Mouse (Mus musculus): ENCODE results near the gene Mvb12b. TPM values are rescaled to one million over a fixed set of nuclear protein-coding genes. Genes with fewer than 3 reads are reported as not detected.

Gene Mvb12b
- total and polyA plus RNA-seq, 3 experiments, result 22.8 to 23.3 TPM; not detected in 1

DNA sequence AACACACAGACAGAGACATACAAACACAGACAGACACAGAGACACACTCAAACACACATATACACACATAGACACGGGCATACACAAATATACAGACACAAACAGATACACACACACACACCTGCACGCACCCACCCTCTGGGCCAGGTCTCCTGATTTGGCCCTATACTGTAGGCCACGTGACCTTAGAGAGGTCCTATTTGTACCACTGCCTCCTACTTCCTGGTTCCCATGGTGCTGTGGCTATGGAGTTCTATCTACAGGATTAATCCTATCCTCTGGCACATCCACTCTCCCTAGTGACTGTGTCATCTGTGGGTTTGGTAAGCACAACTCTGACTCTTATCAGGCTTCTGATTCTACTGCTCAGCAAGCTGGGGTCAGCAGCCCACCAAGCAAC lies 67.3 kb downstream of the Mvb12b start:
- H3K36me3 ChIP-seq (ENCODE audit: control insufficient read depth in 1 of 2, insufficient read depth in 2 of 2, low read length in 2 of 2), result no peaks in the 10 kb centered on the region
- TF ChIP-seq BHLHE40 (IDR thresholded peaks at IDR 0.05; ENCODE audit: borderline replicate concordance, low read depth, low read length) (no peak), NRF1 (IDR thresholded peaks at IDR 0.05; ENCODE audit: insufficient read depth, low read depth, low read length, poor library complexity, severe bottlenecking) (no peak), CTCF (IDR thresholded peaks at IDR 0.05 in 2 of 3, conservative IDR thresholded peaks at IDR 0.05 in 1 of 3; ENCODE audit: control insufficient read depth in 1 of 3, insufficient read depth in 1 of 3, low read depth in 2 of 3, low read length in 3 of 3, poor library complexity in 1 of 3, severe bottlenecking in 1 of 3) (no peak), CHD2 (IDR thresholded peaks at IDR 0.05; ENCODE audit: low read length) (no peak), MAFK (IDR thresholded peaks at IDR 0.05; ENCODE audit: borderline replicate concordance, low read depth, low read length) (no peak), MXI1 (IDR thresholded peaks at IDR 0.05; ENCODE audit: low read depth, low read length) (no peak), MAZ (IDR thresholded peaks at IDR 0.05; ENCODE audit: low read depth, low read length) (no peak), TCF12 (IDR thresholded peaks at IDR 0.05; ENCODE audit: low read depth, low read length) (no peak), ZKSCAN1 (IDR thresholded peaks at IDR 0.05; ENCODE audit: low read depth, low read length) (no peak), ETS1 (IDR thresholded peaks at IDR 0.05; ENCODE audit: low read depth, low read length) (no peak), ELF1 (IDR thresholded peaks at IDR 0.05; ENCODE audit: low read depth, low read length) (no peak), RAD21 (IDR thresholded peaks at IDR 0.05; ENCODE audit: low read depth, low read length) (no peak), EP300 (IDR thresholded peaks at IDR 0.05; ENCODE audit: low read depth in 1 of 2, low read length in 2 of 2) (no peak), ZC3H11A (IDR thresholded peaks at IDR 0.05; ENCODE audit: low read depth, low read length) (no peak), CHD1 (IDR thresholded peaks at IDR 0.05; ENCODE audit: low read depth, low read length) (no peak)

DNA sequence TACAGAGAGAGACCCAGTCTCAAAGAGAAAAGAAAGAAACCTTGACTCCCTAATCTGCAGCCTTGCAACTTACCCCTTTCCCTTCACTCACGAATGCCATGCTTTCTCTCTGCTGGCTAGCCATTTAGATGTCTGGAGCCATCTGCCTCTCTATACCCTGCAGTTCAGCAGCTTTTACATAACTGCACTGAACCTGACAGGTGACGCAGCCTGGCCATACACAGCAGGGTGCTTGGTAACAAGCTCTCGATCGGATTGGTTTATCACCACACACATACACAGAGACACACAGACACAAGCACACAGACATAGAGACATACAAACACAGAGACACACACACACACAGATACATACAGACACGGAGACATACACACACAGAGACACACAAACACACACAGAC lies 67.7 kb downstream of the Mvb12b start:
- no peak for DNase-seq (ENCODE audit: low read depth, low spot score)
- no peaks in the 10 kb centered on the region for H3K36me3 ChIP-seq (ENCODE audit: control insufficient read depth in 1 of 2, insufficient read depth in 2 of 2, low read length in 2 of 2)
- H3K9me3 ChIP-seq (replicated peaks; ENCODE audit: insufficient read depth, low read length), result no peaks in the 10 kb centered on the region
- H3K27ac ChIP-seq (ENCODE audit: control insufficient read depth, low read depth, low read length), result no peak overlapping the region
- TF ChIP-seq ZNF384 (IDR thresholded peaks at IDR 0.05; ENCODE audit: low read depth, low read length) (no peak), NELFE (IDR thresholded peaks at IDR 0.05; ENCODE audit: low read depth, low read length) (no peak), RCOR1 (IDR thresholded peaks at IDR 0.05; ENCODE audit: low read depth, low read length) (no peak), USF2 (IDR thresholded peaks at IDR 0.05; ENCODE audit: borderline replicate concordance in 1 of 2, insufficient read depth in 1 of 2, low read depth in 1 of 2, low read length in 2 of 2) (no peak), ZKSCAN1 (IDR thresholded peaks at IDR 0.05; ENCODE audit: low read depth, low read length) (no peak), SMC3 (IDR thresholded peaks at IDR 0.05; ENCODE audit: low read depth, low read length) (no peak), ZMIZ1 (IDR thresholded peaks at IDR 0.05; ENCODE audit: low read depth, low read length) (no peak), MYB (IDR thresholded peaks at IDR 0.05; ENCODE audit: low read depth, low read length) (no peak), POLR2AphosphoS2 (IDR thresholded peaks at IDR 0.05; ENCODE audit: low read length) (no peak), ZC3H11A (IDR thresholded peaks at IDR 0.05; ENCODE audit: low read depth, low read length) (no peak), CHD2 (IDR thresholded peaks at IDR 0.05; ENCODE audit: low read length) (no peak), TCF12 (IDR thresholded peaks at IDR 0.05; ENCODE audit: low read depth, low read length) (no peak), MAZ (IDR thresholded peaks at IDR 0.05; ENCODE audit: low read depth, low read length) (no peak), MEF2A (IDR thresholded peaks at IDR 0.05; ENCODE audit: extremely low read depth, insufficient replicate concordance, low read depth, low read length, poor library complexity, severe bottlenecking) (no peak), GATA1 (IDR thresholded peaks at IDR 0.05; ENCODE audit: low read depth, low read length) (no peak), USF1 (IDR thresholded peaks at IDR 0.05; ENCODE audit: low read depth, low read length) (no peak), CHD1 (IDR thresholded peaks at IDR 0.05; ENCODE audit: low read depth, low read length) (no peak), SIN3A (IDR thresholded peaks at IDR 0.05; ENCODE audit: low read length) (no peak), KAT2A (conservative IDR thresholded peaks at IDR 0.05; ENCODE audit: low read depth, low read length) (no peak)
- H3K4me1 ChIP-seq (ENCODE audit: control insufficient read depth in 1 of 2, insufficient read depth in 2 of 2, low read length in 2 of 2), result no peaks in the 10 kb centered on the region
- H3K27me3 ChIP-seq (ENCODE audit: control insufficient read depth in 1 of 2, insufficient read depth in 2 of 2, low read length in 2 of 2), result no peaks in the 10 kb centered on the region
- no peaks in the 10 kb centered on the region for H3K79me2 ChIP-seq (ENCODE audit: control insufficient read depth, insufficient read depth, low read length, poor library complexity)
- H3K9ac ChIP-seq (ENCODE audit: control insufficient read depth, low read depth, low read length, poor library complexity, severe bottlenecking), result no peak overlapping the region
- H3K4me3 ChIP-seq (ENCODE audit: control insufficient read depth in 1 of 2, insufficient read depth in 1 of 2, low read depth in 2 of 2, low read length in 2 of 2), result no peak overlapping the region

More for the DNA sequence above, 67.3 kb downstream of the Mvb12b start:
- Histone ChIP-seq H3K4me1 (ENCODE audit: control insufficient read depth in 1 of 2, insufficient read depth in 2 of 2, low read length in 2 of 2) (no peaks in the 10 kb centered on the region), H3K9me3 (replicated peaks; ENCODE audit: insufficient read depth, low read length) (no peaks in the 10 kb centered on the region), H3K27ac (ENCODE audit: control insufficient read depth, low read depth, low read length) (no peak overlapping the region), H3K79me2 (ENCODE audit: control insufficient read depth, insufficient read depth, low read length, poor library complexity) (no peaks in the 10 kb centered on the region), H3K4me3 (ENCODE audit: control insufficient read depth in 1 of 2, insufficient read depth in 1 of 2, low read depth in 2 of 2, low read length in 2 of 2) (no peak overlapping the region), H3K27me3 (ENCODE audit: control insufficient read depth in 1 of 2, insufficient read depth in 2 of 2, low read length in 2 of 2) (no peaks in the 10 kb centered on the region), H3K9ac (ENCODE audit: control insufficient read depth, low read depth, low read length, poor library complexity, severe bottlenecking) (no peak overlapping the region)
- DNase-seq (ENCODE audit: low read depth, low spot score), result no peak

All from MEL (cell line).